Mouse (Mus musculus) c-Kit-positive CD71-positive TER-119-positive erythroid progenitor cells, embryonic 14.5 days (primary cell): ENCODE results near the gene Ssr1.
A peak's percentile ranks its signal among the peaks of the same experiment; 100 is the strongest.

ENCODE experiments used
- DNase-seq: peaks from one replicate; pipeline ENCODE4 v3.0.0-alpha.2; 2013; ENCODE audit warnings: low spot score

Gene Ssr1

GRCm38 (mm10) chr13:37944306-37944705, 49.7 kb downstream of the Ssr1 start:
- DNase-seq: peak; percentile 36

- DNase-seq: no peak
Measured at GRCm38 (mm10) chr13:37943466-37943865, 50.6 kb downstream of the Ssr1 start.

- no peak for DNase-seq
Measured at GRCm38 (mm10) chr13:37942887-37943331, 51.1 kb downstream of the Ssr1 start.

GRCm38 (mm10) chr13:37941950-37942886, 51.8 kb downstream of the Ssr1 start:
- DNase-seq: no peak

- no peak for DNase-seq
Measured at GRCm38 (mm10) chr13:37941138-37941645, 52.8 kb downstream of the Ssr1 start.

GRCm38 (mm10) chr13:37940649-37941048, 53.4 kb downstream of the Ssr1 start:
- no peak for DNase-seq

- no peak for DNase-seq
Measured at GRCm38 (mm10) chr13:37940167-37940566, 53.9 kb downstream of the Ssr1 start.

- DNase-seq: no peak
Measured at GRCm38 (mm10) chr13:37936351-37936750, 57.7 kb downstream of the Ssr1 start.

GRCm38 (mm10) chr13:37934920-37935319, 59.1 kb downstream of the Ssr1 start:
- no peak for DNase-seq

- no peak for DNase-seq
Measured at GRCm38 (mm10) chr13:37934075-37934474, 59.9 kb downstream of the Ssr1 start.

- no peak for DNase-seq
Measured at GRCm38 (mm10) chr13:37931210-37931922, 62.7 kb downstream of the Ssr1 start.

GRCm38 (mm10) chr13:37930621-37931020, 63.4 kb downstream of the Ssr1 start:
- no peak for DNase-seq

- DNase-seq: no peak
Measured at GRCm38 (mm10) chr13:37930091-37930490, 63.9 kb downstream of the Ssr1 start.

- DNase-seq: no peak
Measured at GRCm38 (mm10) chr13:37929532-37929931, 64.5 kb downstream of the Ssr1 start.

GRCm38 (mm10) chr13:37926394-37926793, 67.6 kb downstream of the Ssr1 start:
- no peak for DNase-seq

GRCm38 (mm10) chr13:37924461-37924948, 69.5 kb downstream of the Ssr1 start:
- DNase-seq: no peak

GRCm38 (mm10) chr13:37923643-37924460, 70.2 kb downstream of the Ssr1 start:
- DNase-seq: no peak

- DNase-seq: no peak
Measured at GRCm38 (mm10) chr13:37923091-37923490, 70.9 kb downstream of the Ssr1 start.

- no peak for DNase-seq
Measured at GRCm38 (mm10) chr13:37920727-37921126, 73.3 kb downstream of the Ssr1 start.

- DNase-seq: no peak
Measured at GRCm38 (mm10) chr13:37919711-37920277, 74.2 kb downstream of the Ssr1 start.
